Mouse (Mus musculus) thymus, adult 2 months (tissue): ENCODE results near the gene Mtmr1. TPM values are rescaled to one million over a fixed set of nuclear protein-coding genes. Genes with fewer than 3 reads are reported as not detected.

Experiments used
- DNase-seq: peaks from one replicate; pipeline ENCODE4 v3.0.0; 2021
- H3K27ac ChIP-seq: fragments of 200-500 bp; 2 replicates; pipeline ENCODE4 v1.5.1; 2012; ENCODE audit warnings: low read length, control low read depth; ENCODE audit not compliant: control insufficient read depth, insufficient read depth
- H3K27me3 ChIP-seq: fragments of 200-500 bp; 2 replicates; pipeline ENCODE4 v1.6.1; 2012; ENCODE audit warnings: mild to moderate bottlenecking, low read length, moderate library complexity, mixed read lengths; ENCODE audit not compliant: control insufficient read depth, insufficient read depth
- H3K36me3 ChIP-seq: fragments of 200-500 bp; 2 replicates; pipeline ENCODE4 v1.6.1; 2012; ENCODE audit warnings: mild to moderate bottlenecking, low read length, moderate library complexity; ENCODE audit not compliant: control insufficient read depth, insufficient read depth
- H3K4me1 ChIP-seq: fragments of 200-500 bp; replicated peaks from 2 replicates; pipeline ENCODE4 v1.6.1; 2012; ENCODE audit warnings: low read length; ENCODE audit not compliant: control insufficient read depth, insufficient read depth
- H3K4me3 ChIP-seq: fragments of 200-500 bp; 2 replicates; pipeline ENCODE4 v1.5.1; 2012; ENCODE audit warnings: mild to moderate bottlenecking, low read length, control low read depth, moderate library complexity; ENCODE audit not compliant: control insufficient read depth, insufficient read depth
- CTCF ChIP-seq: fragments of 200-500 bp; IDR thresholded peaks from 2 replicates; pipeline ENCODE4 v1.5.1; 2012; ENCODE audit warnings: mild to moderate bottlenecking, control low read depth, low read length, moderate library complexity, borderline replicate concordance; ENCODE audit not compliant: control insufficient read depth, poor library complexity, insufficient read depth; ENCODE audit errors: extremely low read depth
- POLR2A ChIP-seq: fragments of 200-500 bp; IDR thresholded peaks from 2 replicates; pipeline ENCODE4 v1.6.1; 2012; ENCODE audit warnings: mild to moderate bottlenecking, low read length, control low read depth, moderate library complexity; ENCODE audit not compliant: control insufficient read depth, poor library complexity, insufficient read depth; ENCODE audit errors: extremely low read depth
- WGBS: fragments of 180-500 bp; shearing (Covaris S2); methylation state at CpG from one replicate; pipeline ENCODE4 v1.1.7; 2018; 5-methylcytosine and 5-hydroxymethylcytosine counted together
- polyA plus RNA-seq: library from polyadenylated mRNA; depleted of rRNA; stranded (reverse); fragments of >200 nt; gene quantifications from 2 replicates; pipeline ENCODE4 v1.2.3, GENCODE M21; 2012; rRNA removed

The Mtmr1 gene
- polyA plus RNA-seq, 1 experiment, result 19.2 TPM

DNA sequence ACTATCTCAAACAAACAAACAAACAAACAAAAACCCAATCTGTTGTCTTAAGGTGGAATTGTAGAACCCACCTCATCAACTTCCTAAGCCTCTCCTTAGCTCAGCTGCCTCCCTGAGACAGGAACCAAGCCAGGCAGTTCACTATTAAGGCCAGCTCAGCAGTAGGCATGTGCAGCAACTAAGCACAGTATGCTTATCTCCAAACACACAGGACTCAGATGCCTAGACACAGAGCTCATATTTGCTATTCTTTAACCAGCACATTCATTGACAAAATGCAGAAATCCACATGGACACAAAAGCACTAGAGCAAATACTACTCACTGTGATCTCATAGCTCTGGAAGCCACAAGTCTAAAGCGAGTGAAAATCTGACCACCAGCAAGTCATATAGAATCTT is 100.9 kb downstream of the Mtmr1 start:
- Histone ChIP-seq H3K36me3 (no peaks in the 10 kb centered on the region), H3K4me3 (no peak overlapping the region), H3K4me1 (peaks cover 3% of the 10 kb centered on the region), H3K27me3 (no peaks in the 10 kb centered on the region), H3K27ac (no peak overlapping the region)
- no peak for DNase-seq
- TF ChIP-seq CTCF, result no peak
- TF ChIP-seq POLR2A, result no peak
- 100% methylated on average over 1 of the region's 1 CpGs for WGBS

DNA sequence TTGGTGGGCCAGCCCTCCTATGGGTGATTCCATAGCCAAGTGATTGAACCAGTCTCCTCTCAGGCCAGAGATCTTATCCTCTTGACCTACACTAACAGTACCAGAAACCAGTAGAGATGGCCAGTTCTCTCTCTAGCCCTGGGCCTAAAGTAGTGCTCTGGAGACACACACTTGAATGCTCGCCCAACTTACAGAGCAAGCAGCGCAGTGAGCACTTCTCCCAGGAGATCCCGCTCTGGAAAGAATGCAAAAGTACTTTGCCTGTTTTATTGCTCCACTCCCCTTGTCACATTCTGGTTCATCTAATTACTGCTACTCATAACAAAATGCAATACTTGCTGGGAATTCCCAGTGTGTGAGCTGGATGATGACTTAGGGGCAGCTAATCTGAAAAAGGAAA is 102.9 kb downstream of the Mtmr1 start:
- WGBS, result 98% methylated on average over 3 of the region's 3 CpGs
- H3K4me1 ChIP-seq, result peaks cover 3% of the 10 kb centered on the region
- no peaks in the 10 kb centered on the region for H3K36me3 ChIP-seq
- no peaks in the 10 kb centered on the region for H3K27me3 ChIP-seq
- no peak overlapping the region for H3K4me3 ChIP-seq
- TF ChIP-seq POLR2A (no peak), CTCF (no peak)
- no peak overlapping the region for H3K27ac ChIP-seq
- no peak for DNase-seq

Other genes with a start within 250 kb of the Mtmr1 start
- gene Mtm1, start 154.0 kb upstream of the Mtmr1 start, polyA plus RNA-seq, result 1.9 and 2.4 TPM in 2 replicates
- gene Cd99l2, start 128.1 kb downstream of the Mtmr1 start, polyA plus RNA-seq, result 11.4 and 13.8 TPM in 2 replicates
- gene Hmgb3, start 191.2 kb downstream of the Mtmr1 start, polyA plus RNA-seq, result 17.4 and 22.6 TPM in 2 replicates